Comparison of ENCODE assay signal across 18 mouse cellular contexts in genomic region chr5:64753142-64753750, GRCm38 (mm10). TPM values are rescaled to one million over a fixed set of nuclear protein-coding genes. Genes with fewer than 3 reads are reported as not detected.
A peak's percentile ranks its signal among the peaks of the same experiment; 100 is the strongest.
DNase-seq lines count a peak whose midpoint lies in the region; ATAC-seq and TF ChIP-seq lines count a peak whose summit lies in the region.
"Had no signal": no experiment of that assay in that cellular context is flagged by ENCODE, and none has a peak within 500 bp of the region (broad histone marks: within the 10 kb centered on the region; RNA-seq: fewer than 3 reads in every experiment).

No protein-coding gene starts in this region.

- H3K27me3 ChIP-seq in heart, embryonic 11.5 days (ENCODE audit: control insufficient read depth, insufficient read depth, low read length): no peaks in the 10 kb centered on the region
- H3K27me3 ChIP-seq in limb, embryonic 10.5 days (ENCODE audit: low read depth, poor library complexity, severe bottlenecking): no peaks in the 10 kb centered on the region
- H3K27me3 ChIP-seq in lung, postnatal 0 days (replicated peaks; ENCODE audit: insufficient read depth, low read length): no peaks in the 10 kb centered on the region
- no peaks in the 10 kb centered on the region for H3K27me3 ChIP-seq in forebrain, postnatal 0 days (ENCODE audit: insufficient read depth, low read length)
- H3K27me3 ChIP-seq: lung, embryonic 15.5 days had no signal

- no peak for TF ChIP-seq EP300 in lung, postnatal 0 days (IDR thresholded peaks at IDR 0.05)

- H3K4me2 ChIP-seq in heart, embryonic 11.5 days: no peak overlapping the region
- H3K4me2 ChIP-seq in lung, postnatal 0 days (replicated peaks; ENCODE audit: low read depth, low read length): no peak overlapping the region
- H3K4me2 ChIP-seq in forebrain, postnatal 0 days (ENCODE audit: low read depth): no peak overlapping the region
- H3K4me2 ChIP-seq: lung, embryonic 15.5 days; midbrain, embryonic 11.5 days had no signal

- no peak for TF ChIP-seq CTCF in lung, postnatal 0 days (IDR thresholded peaks at IDR 0.05)
- TF ChIP-seq CTCF in forebrain, postnatal 0 days (IDR thresholded peaks at IDR 0.05; ENCODE audit: low read depth): no peak

- no peak overlapping the region for H3K27ac ChIP-seq in heart, embryonic 11.5 days (ENCODE audit: low read depth, low read length)
- H3K27ac ChIP-seq in limb, embryonic 10.5 days: peak overlapping the region; percentile 50; the same call in 1 of the 2 replicates
- H3K27ac ChIP-seq in lung, postnatal 0 days (ENCODE audit: low read length): no peak overlapping the region
- H3K27ac ChIP-seq in forebrain, postnatal 0 days (ENCODE audit: low read depth, low read length): no peak overlapping the region
- H3K27ac ChIP-seq: forebrain, embryonic 10.5 days; lung, embryonic 15.5 days had no signal

- DNase-seq in heart, adult 11 months: peak; percentile 66
- DNase-seq in limb, embryonic 10.5 days (ENCODE audit: low spot score): no peak
- DNase-seq in lung, postnatal 0 days (ENCODE audit: low spot score): peak; percentile 66
- no peak for DNase-seq in adrenal gland, postnatal 14 days
- no peak for DNase-seq in neural tube, embryonic 10.5 days (ENCODE audit: extremely low spot score, low spot score)
- DNase-seq in forebrain, postnatal 0 days: no peak
- DNase-seq: cerebellum, adult 9-11 months; gastrocnemius, postnatal 10 days; heart, postnatal 10 days; layer of hippocampus, postnatal 36 days; retina, postnatal 1 day had no signal

- no peak for ATAC-seq in heart, embryonic 11.5 days (replicated peaks; ENCODE audit: insufficient number of reproducible peaks, low FRiP score, low TSS enrichment)
- peak; percentile 58 for ATAC-seq in lung, postnatal 0 days
- ATAC-seq in monocyte, adult 5-6 weeks (replicated peaks; ENCODE audit: insufficient number of reproducible peaks, low FRiP score, low TSS enrichment, poor library complexity, severe bottlenecking): peak; percentile 96
- no peak for ATAC-seq in forebrain, postnatal 0 days
- ATAC-seq: hindbrain, embryonic 16.5 days; intestine, postnatal 0 days had no signal

- H3K4me3 ChIP-seq in heart, embryonic 11.5 days (ENCODE audit: low read depth, low read length): no peak overlapping the region
- no peak overlapping the region for H3K4me3 ChIP-seq in limb, embryonic 10.5 days
- H3K4me3 ChIP-seq in lung, postnatal 0 days (ENCODE audit: low read depth, low read length): no peak overlapping the region
- H3K4me3 ChIP-seq in forebrain, postnatal 0 days (ENCODE audit: low read depth, low read length): no peak overlapping the region
- H3K4me3 ChIP-seq: forebrain, embryonic 10.5 days; lung, embryonic 15.5 days had no signal

- no peaks in the 10 kb centered on the region for H3K36me3 ChIP-seq in heart, embryonic 11.5 days (ENCODE audit: control insufficient read depth, insufficient read depth, low read length)
- no peaks in the 10 kb centered on the region for H3K36me3 ChIP-seq in limb, embryonic 10.5 days
- no peaks in the 10 kb centered on the region for H3K36me3 ChIP-seq in lung, postnatal 0 days (ENCODE audit: insufficient read depth, low read length)
- H3K36me3 ChIP-seq in forebrain, postnatal 0 days (ENCODE audit: insufficient read depth): no peaks in the 10 kb centered on the region
- H3K36me3 ChIP-seq: forebrain, embryonic 10.5 days; lung, embryonic 15.5 days had no signal

- H3K9me3 ChIP-seq in heart, embryonic 11.5 days (replicated peaks; ENCODE audit: control insufficient read depth, low read length): no peaks in the 10 kb centered on the region; the same call in 1 of the 2 replicates
- no peaks in the 10 kb centered on the region for H3K9me3 ChIP-seq in limb, embryonic 10.5 days (replicated peaks)
- no peaks in the 10 kb centered on the region for H3K9me3 ChIP-seq in lung, postnatal 0 days (ENCODE audit: low read length)
- 0 out of 2 replicates have a peak, but pooled peaks cover 3% of the 10 kb centered on the region for H3K9me3 ChIP-seq in forebrain, postnatal 0 days (ENCODE audit: low read length)
- H3K9me3 ChIP-seq: forebrain, embryonic 10.5 days; lung, embryonic 15.5 days had no signal

- H3K9ac ChIP-seq in heart, embryonic 11.5 days (ENCODE audit: low read depth, low read length): no peak overlapping the region
- no peak overlapping the region for H3K9ac ChIP-seq in lung, postnatal 0 days (replicated peaks; ENCODE audit: low read depth)
- H3K9ac ChIP-seq in forebrain, postnatal 0 days: no peak overlapping the region
- H3K9ac ChIP-seq: lung, embryonic 15.5 days had no signal

- WGBS in heart, embryonic 11.5 days (ENCODE audit: insufficient replicate concordance): 72% methylated on average over 7 of the region's 7 CpGs
- WGBS in limb, embryonic 10.5 days: 83% methylated on average over 7 of the region's 7 CpGs
- 54% methylated on average over 7 of the region's 7 CpGs for WGBS in lung, postnatal 0 days
- 47% methylated on average over 7 of the region's 7 CpGs for WGBS in forebrain, postnatal 0 days

- H3K4me1 ChIP-seq in heart, embryonic 11.5 days (ENCODE audit: control insufficient read depth, insufficient read depth, low read length): peaks cover 3% of the 10 kb centered on the region; the same call in 1 of the 2 replicates
- no peaks in the 10 kb centered on the region; the same call in 1 of the 2 replicates for H3K4me1 ChIP-seq in limb, embryonic 10.5 days
- peaks cover 4% of the 10 kb centered on the region; the same call in 1 of the 2 replicates for H3K4me1 ChIP-seq in lung, postnatal 0 days (ENCODE audit: insufficient read depth, low read depth, low read length)
- no peaks in the 10 kb centered on the region for H3K4me1 ChIP-seq in forebrain, postnatal 0 days (ENCODE audit: insufficient read depth)

RNA-seq across cellular contexts. Expression of gene Klf3, which starts 49.9 kb away (rescaled TPM):
- polyA plus RNA-seq in heart, embryonic 11.5 days (2014; fragmentation: Nextera tagmentation; extraction: Ambion mirVana): 47.3 and 58.9 TPM in 2 replicates
- polyA plus RNA-seq in limb, embryonic 10.5 days (2016; fragmentation: Nextera tagmentation; extraction: Ambion mirVana): 40.8 and 42.7 TPM in 2 replicates
- polyA plus RNA-seq in lung, postnatal 0 days (2015; fragmentation: Nextera tagmentation; extraction: Ambion mirVana): 89.7 and 104 TPM in 2 replicates
- total RNA-seq in monocyte, adult 5-6 weeks (2017): 144 to 183 TPM (median 159 TPM) in 3 replicates
- 73.5 and 74.1 TPM in 2 replicates for total RNA-seq in adrenal gland, postnatal 14 days (2021)
- total RNA-seq in forebrain, postnatal 0 days (2014; rRNA removed): 10.1 and 14.8 TPM in 2 replicates
- 29.7 and 33.7 TPM in 2 replicates for polyA plus RNA-seq in forebrain, postnatal 0 days (2015; fragmentation: Nextera tagmentation; extraction: Ambion mirVana)

Comparison
In these comparisons a context has a peak if more than half of its experiments do, and no peak if none do; other contexts are left out.
1. DNase-seq: peak in heart, adult 11 months (single experiment) and lung, postnatal 0 days (single experiment); none in limb, embryonic 10.5 days (single experiment), adrenal gland, postnatal 14 days (single experiment), neural tube, embryonic 10.5 days (single experiment) and forebrain, postnatal 0 days (single experiment).
2. ATAC-seq: peak in lung, postnatal 0 days (single experiment) and monocyte, adult 5-6 weeks (single experiment); none in heart, embryonic 11.5 days (single experiment) and forebrain, postnatal 0 days (single experiment).